Mouse (Mus musculus): ENCODE measurements at regions not wholly inside any gene's neighbourhood (a gene's known extent, or its start where the extent isn't known, plus 50 kb on each side); places are given as distances from the start of the nearest gene placed in this dataset.

GRCm38 (mm10) chr17:49196046-49196684 is 232.0 kb upstream of the Mocs1 start:
- TF ChIP-seq CTCF (IDR thresholded peaks at IDR 0.05): no peak
- TF ChIP-seq POLR2A (IDR thresholded peaks at IDR 0.05; ENCODE audit: insufficient read depth, low read depth, low read length): no peak
- no peak for TF ChIP-seq EP300 (IDR thresholded peaks at IDR 0.05; ENCODE audit: insufficient read depth, low read depth, low read length)
